Mouse (Mus musculus): ENCODE measurements around the gene A130010J15Rik.

GRCm38 (mm10) chr1:193188257-193188656 is 20.4 kb downstream of the A130010J15Rik start:
- TF ChIP-seq CTCF (IDR thresholded peaks at IDR 0.05; ENCODE audit: low read depth) = no peak
- TF ChIP-seq EP300 (IDR thresholded peaks at IDR 0.05; ENCODE audit: low read depth) = no peak
